Mouse (Mus musculus): Measurements from ENCODE around the gene Tnxb.

The Tnxb gene

DNA sequence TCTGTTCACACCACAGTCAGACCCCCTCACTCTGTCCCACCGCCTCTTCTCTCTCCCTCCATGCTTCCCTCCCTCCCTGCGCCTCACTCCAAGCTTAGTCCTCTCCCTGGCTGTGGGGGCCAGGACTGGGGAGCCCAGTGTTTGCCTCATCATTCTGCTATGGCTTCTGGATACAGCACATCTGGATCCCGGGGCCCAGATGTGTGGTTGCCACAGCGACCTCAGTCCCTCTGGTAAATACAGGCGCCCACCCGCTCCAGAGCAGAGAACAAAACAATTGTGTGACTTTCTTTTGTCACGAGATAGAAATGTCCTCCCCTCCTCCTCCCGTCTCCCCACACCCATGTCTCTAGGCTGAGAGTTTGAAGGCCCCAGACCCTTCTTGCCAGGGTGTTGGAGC lies 13.7 kb upstream of the Tnxb start:
- in situ Hi-C loops (cut with MboI, MseI): no loop called here

DNA sequence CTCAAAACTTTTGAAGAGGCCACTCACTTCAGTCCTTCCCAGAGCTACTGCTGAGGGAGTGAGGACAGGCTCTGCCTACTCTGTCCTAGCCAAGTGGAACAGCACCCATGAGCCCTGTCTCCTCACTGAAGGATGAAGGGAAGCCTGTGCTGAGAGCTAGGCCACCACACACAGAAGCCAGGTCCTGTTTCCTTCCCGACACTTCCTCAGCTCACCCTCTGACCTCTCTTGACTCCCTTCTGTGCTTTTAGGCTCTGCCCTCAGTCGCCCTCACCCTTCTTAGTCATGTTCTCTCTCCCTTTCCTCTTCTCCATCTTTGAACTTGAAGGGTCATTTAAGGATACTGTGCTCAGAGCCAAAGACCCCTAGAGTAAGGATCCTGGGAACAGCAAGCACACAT lies 13.1 kb upstream of the Tnxb start:
- in situ Hi-C loops (cut with MboI, MseI): no loop called here

DNA sequence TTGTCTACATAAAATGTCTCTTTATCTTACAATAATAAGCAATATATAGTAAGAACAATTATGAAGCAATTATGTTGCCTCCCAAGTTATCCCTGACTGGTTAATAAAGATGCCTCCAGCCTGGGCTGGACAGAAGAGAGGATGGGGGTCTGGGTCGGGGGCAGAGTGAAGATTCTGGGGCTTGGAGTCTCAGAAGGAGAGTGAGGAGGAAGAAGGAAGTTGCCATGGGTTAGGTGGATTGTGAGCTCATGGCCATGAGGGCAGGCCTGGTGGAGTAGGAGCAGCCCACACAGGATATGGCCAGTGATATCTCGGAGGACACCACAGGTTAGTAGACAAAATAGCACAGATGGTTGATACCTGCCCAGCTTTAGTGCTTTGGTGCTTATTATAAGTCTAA lies 12.2 kb upstream of the Tnxb start:
- in situ Hi-C loops (cut with MboI, MseI): no loop called here

DNA sequence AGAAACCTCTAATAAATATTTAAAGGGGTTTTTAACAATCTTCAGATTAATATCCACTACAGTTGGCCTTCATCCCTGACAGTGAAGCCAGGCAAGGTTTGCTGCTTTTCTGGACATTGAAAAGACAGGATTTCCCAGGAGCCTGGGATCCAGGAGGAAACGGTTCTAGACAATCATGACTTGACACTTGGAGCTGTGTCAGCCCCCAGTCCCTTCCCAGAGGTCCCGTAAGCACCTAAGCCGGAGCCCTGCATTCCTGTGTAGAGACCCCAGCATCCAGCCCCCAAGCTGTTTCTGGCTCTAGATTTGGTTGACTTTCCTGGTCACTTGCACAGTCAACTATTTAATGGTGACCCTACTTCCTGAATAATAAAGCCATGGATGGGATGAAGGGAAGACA lies 11.7 kb upstream of the Tnxb start:
- in situ Hi-C loops (cut with MboI, MseI): no loop called here

DNA sequence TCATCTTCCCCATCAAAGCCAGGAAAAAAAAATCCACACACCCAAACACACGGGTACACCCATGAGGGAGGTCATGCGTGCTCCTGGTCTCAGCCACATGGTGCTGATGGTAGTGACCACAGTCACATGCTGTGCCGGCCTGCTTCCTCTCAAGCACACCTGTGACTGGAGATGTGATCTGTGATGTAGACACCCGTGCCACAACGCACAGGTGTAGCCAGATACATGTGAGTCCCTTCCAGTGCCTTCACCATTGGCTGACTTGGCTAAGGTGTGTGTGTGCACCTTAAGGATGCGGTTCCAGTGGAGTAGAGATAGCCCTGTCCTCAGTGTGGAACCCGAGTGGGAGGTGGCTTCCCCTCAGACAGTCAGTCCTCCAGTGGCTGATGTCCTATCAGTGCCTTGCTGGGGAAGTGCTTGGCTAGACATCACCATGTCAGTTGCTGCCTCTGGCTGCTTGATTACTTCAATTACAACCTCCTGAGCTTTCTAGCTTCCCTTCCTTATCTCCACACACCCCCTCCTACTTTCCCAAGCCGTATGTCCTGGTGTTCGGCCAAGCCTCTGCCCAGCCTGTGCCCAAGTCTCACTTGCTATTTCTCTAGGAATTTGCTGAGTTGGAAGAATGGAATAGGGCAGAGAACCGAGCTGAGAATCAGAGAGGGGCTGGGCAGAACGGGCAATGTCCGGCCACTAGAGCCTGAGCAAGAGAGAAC lies 11.0 kb upstream of the Tnxb start:
- in situ Hi-C loops (cut with MboI, MseI): no loop called here

DNA sequence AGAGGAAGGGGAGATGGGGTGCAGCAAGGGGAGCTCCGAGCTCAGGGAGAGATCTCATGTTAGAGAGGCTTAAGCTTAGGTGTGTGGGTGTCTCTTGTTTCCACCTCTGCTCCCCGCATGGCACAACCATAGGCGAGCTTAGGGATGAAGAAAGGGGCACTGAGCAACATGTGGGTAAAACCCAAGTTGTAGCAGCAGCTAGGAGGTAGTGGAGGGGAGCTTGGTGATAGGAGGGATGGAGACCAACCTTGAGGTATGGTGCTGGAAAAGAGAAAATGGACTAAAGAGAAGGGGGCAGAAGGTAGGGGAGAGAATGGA lies 10.5 kb upstream of the Tnxb start:
- in situ Hi-C loops (cut with MboI, MseI): no loop called here

DNA sequence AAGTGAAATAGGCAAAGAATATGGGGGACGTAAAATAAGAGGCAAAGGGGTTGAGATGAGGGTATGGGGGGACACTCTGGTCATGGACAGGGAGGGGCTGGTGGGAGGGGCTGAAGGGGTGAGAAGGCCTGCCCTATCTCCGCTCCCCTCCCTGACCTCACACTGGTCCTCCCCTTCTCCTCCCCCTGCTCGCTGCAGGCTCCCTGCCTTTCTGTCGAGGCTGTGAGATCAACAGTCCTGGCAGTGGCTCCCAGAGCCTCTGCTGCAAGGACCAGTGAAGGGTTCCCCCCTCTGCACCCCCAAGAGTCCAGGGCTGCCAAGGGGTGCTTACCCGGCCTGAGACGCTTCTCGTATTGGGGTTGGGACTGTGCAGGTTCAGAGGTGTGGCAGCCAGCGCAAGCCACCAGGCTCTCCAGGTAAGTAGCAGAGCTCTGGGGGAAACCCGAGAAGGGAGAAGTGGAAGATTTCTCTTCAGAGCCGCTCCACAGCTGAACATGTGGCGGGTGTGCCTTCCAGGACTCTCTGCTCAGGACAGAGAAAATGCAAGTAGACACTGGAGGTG lies 10.0 kb upstream of the Tnxb start:
- in situ Hi-C loops (cut with MboI, MseI): no loop called here

DNA sequence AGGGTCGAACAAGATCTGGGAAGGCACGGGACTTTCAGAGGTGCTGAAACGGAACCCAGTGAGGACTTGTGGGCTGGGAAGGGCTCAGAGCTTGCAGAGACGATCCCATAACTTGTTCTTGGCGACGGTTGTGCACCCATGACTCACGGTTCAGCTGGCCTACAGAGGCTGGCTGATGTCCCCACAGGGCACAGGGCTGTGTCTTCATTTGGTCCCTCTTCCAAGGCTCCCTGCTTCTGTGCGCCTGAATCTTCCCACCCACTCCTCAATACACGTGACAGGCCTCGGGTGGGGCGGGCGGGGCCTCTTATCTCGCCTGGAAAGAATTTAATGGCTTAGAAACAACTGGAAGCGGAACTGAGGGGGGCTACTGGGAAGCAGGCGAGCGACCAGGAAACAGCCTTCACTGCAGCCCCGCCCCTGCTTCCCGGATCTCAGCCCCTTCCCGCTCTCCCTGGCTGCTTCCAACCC lies 9.2 kb upstream of the Tnxb start:
- in situ Hi-C loops (cut with MboI, MseI): no loop called here

DNA sequence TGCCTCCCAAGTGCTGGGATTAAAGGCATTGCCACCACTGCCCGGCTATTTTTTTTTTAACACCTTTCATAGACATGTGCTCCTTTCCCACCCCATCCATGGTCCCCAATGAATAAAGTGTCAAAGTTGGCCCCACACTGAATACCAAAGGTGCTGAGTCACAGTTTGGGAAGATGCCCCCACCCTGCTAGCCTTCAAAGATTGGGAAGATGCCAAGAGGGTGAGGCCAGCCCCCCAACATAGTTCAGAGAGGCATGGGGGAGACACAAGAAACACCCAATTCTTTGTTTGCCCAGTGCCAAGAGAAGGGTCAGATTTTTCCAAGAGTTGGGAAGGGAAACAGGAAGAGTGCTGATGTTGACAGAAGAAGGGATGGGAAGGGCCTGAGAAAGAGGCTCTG lies 7.9 kb upstream of the Tnxb start:
- in situ Hi-C loops (cut with MboI, MseI): no loop called here

DNA sequence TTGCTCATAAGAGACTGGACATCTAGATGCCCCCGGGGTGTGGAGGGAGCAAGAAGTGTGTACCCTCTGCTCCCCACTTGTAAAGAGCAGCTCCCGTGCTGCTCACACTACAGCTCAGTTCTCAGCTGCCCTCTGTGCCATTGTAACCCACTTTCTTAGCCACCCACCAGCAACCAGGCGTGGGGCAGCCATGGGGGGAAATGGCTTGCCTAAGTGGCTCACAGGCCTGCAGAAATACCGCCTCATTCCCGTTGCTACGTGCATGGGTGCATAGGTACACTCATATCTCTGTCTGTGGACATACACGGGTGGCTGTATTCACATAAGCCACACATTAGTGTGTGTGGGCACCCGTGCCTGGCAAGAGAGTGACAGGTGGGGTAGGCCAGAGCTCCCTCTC lies 7.4 kb upstream of the Tnxb start:
- in situ Hi-C loops (cut with MboI, MseI): no loop called here

DNA sequence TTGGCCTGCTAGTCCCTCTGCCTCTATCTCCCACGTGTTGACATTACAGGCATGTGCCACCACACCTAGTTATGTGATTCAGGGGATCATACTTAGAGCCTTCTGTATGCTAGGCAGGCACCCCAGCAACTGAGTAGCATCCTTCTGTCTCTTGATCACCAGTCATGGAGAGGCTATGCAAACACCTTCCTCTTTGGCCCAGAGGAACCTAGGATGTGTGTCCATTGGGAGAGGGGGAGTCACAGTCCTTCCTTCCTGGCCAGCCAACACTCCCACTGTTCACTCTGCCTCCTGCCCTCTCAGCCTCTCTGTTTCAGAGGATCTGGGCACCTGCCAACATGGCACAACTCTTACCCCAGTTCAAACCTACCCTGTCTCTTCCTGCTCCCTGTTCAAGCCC lies 6.8 kb upstream of the Tnxb start:
- in situ Hi-C loops (cut with MboI, MseI): no loop called here

DNA sequence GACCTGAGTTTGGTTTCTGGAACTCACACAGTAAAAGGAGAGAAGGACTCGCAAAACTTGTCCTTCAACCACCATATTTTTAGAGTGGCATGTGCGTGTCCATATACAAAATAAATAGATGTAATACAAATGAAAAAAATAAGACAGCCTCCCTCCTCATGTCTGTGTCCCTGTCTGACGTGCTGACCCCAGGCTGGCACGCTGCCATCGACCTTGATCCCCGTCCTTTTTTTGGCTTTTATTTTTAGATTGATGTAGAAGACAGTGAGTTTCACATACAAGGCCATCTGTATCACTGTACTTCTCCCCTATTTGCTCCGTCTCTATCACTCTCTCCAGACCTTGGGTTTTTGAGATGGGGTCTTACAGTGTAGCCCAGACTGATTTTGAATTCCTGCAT lies 5.9 kb upstream of the Tnxb start:
- in situ Hi-C loops (cut with MboI, MseI): no loop called here

DNA sequence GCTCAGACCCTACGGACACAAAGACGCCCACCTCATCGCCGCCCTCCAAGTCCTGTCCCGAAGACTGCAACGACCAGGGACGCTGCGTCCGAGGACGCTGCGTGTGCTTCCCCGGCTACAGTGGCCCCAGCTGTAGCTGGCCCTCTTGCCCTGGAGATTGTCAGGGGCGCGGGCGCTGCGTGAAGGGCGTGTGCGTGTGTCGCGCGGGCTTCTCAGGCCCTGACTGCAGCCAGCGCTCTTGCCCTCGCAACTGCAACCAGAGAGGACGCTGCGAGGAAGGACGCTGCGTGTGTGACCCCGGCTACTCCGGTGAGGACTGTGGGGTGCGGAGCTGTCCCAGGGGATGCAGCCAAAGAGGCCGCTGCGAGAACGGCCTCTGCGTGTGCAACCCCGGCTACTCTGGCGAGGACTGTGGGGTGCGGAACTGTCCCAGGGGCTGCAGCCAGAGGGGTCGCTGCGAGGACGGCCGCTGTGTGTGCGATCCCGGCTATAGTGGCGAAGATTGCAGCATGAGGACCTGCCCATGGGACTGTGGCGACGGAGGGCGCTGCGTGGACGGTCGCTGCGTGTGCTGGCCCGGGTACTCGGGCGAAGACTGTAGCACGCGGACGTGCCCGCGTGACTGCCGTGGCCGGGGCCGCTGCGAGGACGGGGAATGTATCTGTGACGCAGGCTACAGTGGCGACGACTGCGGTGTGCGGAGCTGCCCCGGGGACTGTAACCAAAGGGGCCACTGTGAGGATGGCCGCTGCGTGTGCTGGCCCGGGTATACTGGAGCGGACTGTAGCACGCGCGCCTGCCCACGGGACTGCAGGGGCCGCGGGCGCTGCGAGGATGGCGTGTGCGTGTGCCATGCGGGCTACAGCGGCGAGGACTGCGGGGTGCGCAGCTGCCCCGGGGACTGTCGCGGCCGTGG lies 1.1 kb downstream of the Tnxb start:
- in situ Hi-C loops (cut with MboI, MseI): no loop called here

DNA sequence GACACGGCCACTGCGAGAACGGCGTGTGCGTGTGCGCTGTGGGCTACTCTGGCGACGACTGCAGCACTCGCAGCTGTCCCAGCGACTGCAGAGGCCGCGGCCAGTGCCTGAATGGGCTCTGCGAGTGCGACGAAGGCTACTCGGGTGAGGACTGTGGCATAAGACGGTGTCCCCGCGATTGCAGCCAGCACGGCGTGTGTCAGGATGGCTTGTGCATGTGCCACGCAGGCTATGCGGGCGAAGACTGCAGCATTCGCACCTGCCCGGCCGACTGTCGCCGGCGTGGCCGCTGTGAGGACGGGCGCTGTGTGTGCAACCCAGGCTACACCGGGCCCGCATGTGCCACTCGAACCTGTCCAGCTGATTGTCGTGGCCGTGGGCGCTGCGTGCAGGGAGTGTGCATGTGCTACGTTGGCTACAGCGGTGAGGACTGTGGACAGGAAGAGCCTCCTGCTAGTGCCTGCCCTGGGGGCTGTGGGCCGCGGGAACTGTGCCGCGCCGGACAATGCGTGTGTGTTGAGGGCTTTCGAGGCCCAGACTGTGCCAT lies 2.0 kb downstream of the Tnxb start:
- in situ Hi-C loops (cut with MboI, MseI): no loop called here

DNA sequence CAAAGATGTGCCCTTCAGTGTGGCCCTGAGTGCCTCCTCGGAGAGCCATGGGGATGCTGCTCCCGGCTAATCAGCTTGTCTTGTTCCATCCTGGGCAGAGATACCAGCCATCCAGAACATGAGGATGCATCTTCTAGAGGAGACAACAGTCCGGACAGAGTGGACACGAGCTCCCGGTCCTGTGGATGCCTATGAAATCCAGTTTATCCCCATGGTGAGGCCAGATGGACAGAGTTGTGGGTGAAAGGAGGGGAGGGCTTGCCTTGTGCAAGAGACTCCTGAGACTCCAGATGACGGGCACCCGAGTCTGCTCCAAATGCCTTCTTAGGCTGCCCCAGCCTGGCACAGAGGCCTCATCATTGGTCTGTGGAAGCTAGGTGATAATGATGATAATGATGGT lies 2.8 kb downstream of the Tnxb start:
- in situ Hi-C loops (cut with MboI, MseI): no loop called here

DNA sequence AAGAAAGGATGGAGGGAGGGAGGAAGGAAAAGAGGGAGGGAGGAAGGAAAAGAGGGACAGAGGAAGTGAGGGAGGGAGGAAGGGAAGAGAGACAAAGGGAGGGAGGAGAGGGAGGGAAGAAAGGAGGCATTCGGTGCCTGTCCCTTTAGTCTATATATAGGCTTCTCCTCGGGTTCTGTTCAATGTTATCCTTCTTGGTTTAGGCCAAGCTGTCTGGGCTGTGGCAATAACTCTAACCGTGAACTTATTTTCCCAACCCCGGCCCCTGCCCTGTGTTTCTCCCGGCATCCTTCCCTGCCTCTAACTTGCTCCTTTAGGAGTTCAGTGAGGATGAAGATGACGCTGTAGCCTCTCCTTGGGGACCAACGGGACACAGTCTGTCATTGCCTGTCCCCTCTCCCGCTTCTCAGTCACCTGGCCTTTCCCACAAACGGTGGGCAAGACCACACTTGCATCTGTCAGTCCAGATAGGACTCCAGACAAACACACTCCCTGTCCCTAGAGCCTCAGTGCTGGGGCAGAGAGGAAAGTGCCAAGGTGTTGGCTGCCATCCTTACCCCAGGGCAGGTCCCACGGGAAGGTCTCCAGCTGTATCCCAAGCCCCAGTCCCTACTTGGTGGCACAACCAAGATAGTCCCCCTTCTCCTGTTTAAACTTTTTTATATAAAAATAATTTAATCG lies 4.3 kb downstream of the Tnxb start:
- in situ Hi-C loops (cut with MboI, MseI): no loop called here

DNA sequence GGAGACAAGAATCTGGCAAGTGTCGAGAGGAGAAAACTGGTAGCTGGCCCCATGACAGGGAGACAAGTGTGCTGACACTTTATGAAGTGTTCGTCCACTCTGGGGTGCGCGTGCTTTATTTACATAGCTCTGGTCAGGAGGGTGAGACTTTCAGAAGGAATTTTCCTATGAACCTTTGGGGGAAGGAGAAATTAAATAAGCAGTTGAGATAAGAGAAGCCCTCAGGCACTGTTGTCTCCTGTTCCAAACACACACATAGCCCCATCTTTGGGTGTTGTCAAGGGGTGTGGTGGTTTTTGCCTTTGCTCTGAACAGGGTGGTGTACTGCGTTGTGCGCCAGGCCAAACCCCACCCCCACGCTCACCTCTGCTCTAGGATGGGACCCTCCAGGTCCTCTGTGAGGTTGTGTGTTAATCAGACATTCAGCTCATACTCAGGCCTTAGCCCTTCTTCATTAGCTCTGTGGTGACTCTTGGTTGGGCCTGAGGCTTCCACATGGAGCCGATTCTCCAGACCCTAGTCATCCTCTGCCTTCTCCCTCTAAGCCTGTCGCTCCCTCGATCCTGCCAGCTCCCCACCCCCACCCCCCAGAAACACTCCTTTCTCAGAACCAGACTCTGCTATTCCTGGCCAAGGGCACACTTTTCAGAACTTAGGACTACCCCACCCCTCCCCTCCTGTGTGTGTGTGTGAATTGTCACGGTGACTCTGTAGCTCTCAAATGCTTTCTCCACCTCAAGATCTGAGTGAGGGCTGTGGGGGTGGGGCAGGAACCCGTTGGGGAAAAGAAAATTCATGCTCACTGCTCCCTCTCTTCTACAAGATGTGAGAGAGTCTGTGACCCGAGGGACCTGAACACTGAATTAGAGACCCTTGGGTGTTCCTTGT lies 5.1 kb downstream of the Tnxb start:
- in situ Hi-C loops (cut with MboI, MseI): no loop called here

DNA sequence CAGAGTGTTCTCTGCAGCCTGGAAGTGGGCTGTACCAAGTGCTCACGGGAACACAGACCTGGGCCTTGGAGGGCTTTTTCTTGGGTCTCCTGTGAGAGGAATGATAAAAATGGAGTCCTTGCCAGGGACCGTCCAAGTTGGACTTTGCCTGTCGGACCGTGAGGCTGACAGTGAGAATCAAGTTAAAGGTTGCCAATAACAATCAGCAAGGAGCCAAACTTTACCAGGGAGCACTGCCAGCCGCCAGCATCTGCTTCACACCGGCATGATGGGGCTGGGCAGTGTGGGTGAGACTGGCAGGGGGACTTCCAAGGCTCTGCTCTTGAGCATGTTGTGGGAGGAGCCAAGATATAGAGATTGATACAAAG lies 5.7 kb downstream of the Tnxb start:
- in situ Hi-C loops (cut with MboI, MseI): no loop called here

DNA sequence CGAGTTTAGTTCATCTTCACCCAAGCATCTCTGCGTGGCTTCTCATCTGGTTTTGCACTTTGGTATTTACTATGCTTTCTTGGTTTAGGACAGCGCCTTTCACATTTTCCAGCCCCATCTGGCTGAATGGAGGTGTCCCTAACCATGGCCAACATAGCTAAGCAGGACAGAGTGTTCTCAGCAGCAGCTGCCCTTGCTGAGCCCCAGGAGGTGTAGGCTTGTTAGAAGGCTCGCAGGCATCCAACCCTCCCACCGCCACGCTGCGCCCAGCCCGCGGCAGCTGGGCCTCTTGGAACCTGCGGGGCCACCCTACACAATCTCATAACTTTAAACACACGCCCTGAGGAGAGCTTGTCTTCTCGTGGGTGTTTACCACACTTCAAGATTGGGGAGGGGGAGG lies 6.3 kb downstream of the Tnxb start:
- in situ Hi-C loops (cut with MboI, MseI): no loop called here

DNA sequence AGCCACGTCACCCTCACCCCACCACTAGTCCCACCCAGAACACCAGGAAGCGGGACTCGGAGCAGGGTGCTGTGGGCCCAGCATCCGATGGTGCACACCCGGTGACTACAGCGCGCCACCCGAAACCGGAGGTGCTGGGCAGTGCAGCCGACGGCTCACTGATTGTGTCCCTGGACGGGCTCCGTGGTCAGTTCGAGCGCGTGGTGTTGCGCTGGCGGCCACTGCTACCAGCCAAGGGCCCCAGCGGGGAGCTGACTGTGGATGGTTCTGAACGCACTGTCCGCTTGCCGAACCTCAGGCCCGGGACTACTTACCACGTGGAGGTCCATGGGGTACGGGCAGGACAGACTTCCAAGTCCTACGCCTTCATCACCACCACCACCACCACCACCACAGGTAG lies 9.9 kb downstream of the Tnxb start:
- in situ Hi-C loops (cut with MboI, MseI): no loop called here

DNA sequence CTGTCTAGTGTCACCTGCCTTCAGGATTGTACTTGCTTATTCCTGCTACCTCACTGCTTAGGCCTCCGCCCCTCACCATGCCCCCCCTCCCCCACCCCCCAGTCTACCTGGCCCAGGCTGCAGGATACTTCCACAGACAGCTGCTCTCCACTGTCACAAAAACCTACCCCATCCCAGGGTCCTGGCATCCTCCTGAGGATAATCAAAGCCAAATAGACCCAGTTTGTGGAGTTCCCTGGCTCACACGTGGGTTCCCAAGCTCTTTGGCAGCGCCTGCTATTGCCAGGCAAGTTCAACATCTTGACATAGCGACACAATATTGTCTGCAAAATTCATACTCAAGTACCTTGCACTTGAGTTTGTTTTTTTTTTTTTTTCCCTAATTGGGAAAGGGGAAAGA lies 10.3 kb downstream of the Tnxb start:
- in situ Hi-C loops (cut with MboI, MseI): no loop called here

All from T-helper 1 cell (primary cell).